8 mouse cellular contexts compared by ENCODE assay signal in genomic region chr12:99965203-99966115, GRCm38 (mm10). TPM values are rescaled to one million over a fixed set of nuclear protein-coding genes. Genes with fewer than 3 reads are reported as not detected.
A peak's percentile ranks its signal among the peaks of the same experiment; 100 is the strongest.
DNase-seq lines count a peak whose midpoint lies in the region; ATAC-seq and TF ChIP-seq lines count a peak whose summit lies in the region.

No protein-coding gene starts in this region.

- no peaks in the 10 kb centered on the region for H3K36me3 ChIP-seq in spleen, adult 2 months (ENCODE audit: control insufficient read depth, insufficient read depth, low read length)
- H3K36me3 ChIP-seq in forebrain, postnatal 0 days (ENCODE audit: insufficient read depth), result no peaks in the 10 kb centered on the region
- H3K36me3 ChIP-seq in hindbrain, embryonic 15.5 days, result no peaks in the 10 kb centered on the region
- no peaks in the 10 kb centered on the region for H3K36me3 ChIP-seq in liver, embryonic 13.5 days
- no peaks in the 10 kb centered on the region for H3K36me3 ChIP-seq in myocyte (ENCODE audit: control insufficient read depth, insufficient read depth)

- WGBS in spleen, adult 2 months, result 1% methylated on average over 77 of the region's 77 CpGs
- under 1% methylated on average over 77 of the region's 77 CpGs for WGBS in forebrain, postnatal 0 days
- WGBS in hindbrain, embryonic 15.5 days, result under 1% methylated on average over 76 of the region's 77 CpGs
- WGBS in liver, embryonic 13.5 days (ENCODE audit: insufficient replicate concordance), result 1% methylated on average over 77 of the region's 77 CpGs

- H3K79me2 ChIP-seq in myocyte (ENCODE audit: control insufficient read depth, insufficient read depth), result no peaks in the 10 kb centered on the region

- peak; percentile 34; the same call in 1 of the 2 replicates for ATAC-seq in forebrain, postnatal 0 days
- ATAC-seq in hindbrain, embryonic 15.5 days (ENCODE audit: low FRiP score, low read depth), result peak; percentile 49
- ATAC-seq in liver, embryonic 13.5 days (ENCODE audit: low read depth), result peak; percentile 8; the same call in 1 of the 2 replicates

- H3K4me1 ChIP-seq in spleen, adult 2 months (ENCODE audit: control insufficient read depth, insufficient read depth, insufficient read length), result peaks cover 8% of the 10 kb centered on the region
- peaks cover 9% of the 10 kb centered on the region for H3K4me1 ChIP-seq in forebrain, postnatal 0 days (ENCODE audit: insufficient read depth)
- peaks cover 32% of the 10 kb centered on the region for H3K4me1 ChIP-seq in hindbrain, embryonic 15.5 days (replicated peaks)
- H3K4me1 ChIP-seq in liver, embryonic 13.5 days (replicated peaks), result peaks cover 17% of the 10 kb centered on the region

- peak in 1 of 2 experiments; percentile 17 for DNase-seq in spleen, adult 2 months (ENCODE audit: low read depth in 1 of 2, low spot score in 2 of 2)
- DNase-seq in spleen, postnatal 4 days (ENCODE audit: low spot score in 2 of 2), result no peak
- peak; percentile 61 for DNase-seq in brain, adult 2 months (ENCODE audit: low read depth, low spot score)
- peak; percentile 35 for DNase-seq in forebrain, postnatal 0 days
- DNase-seq in liver, embryonic 13.5 days, result no peak
- no peak for DNase-seq in c-Kit-positive CD71-positive TER-119-positive erythroid progenitor cells, embryonic 14.5 days (ENCODE audit: low spot score)

- H3ac ChIP-seq in myocyte (ENCODE audit: control insufficient read depth, insufficient read length), result peak overlapping the region; percentile 28

- no peaks in the 10 kb centered on the region for H3K9me3 ChIP-seq in forebrain, postnatal 0 days (ENCODE audit: low read length)
- H3K9me3 ChIP-seq in hindbrain, embryonic 15.5 days, result no peaks in the 10 kb centered on the region
- H3K9me3 ChIP-seq in liver, embryonic 13.5 days (replicated peaks), result no peaks in the 10 kb centered on the region

- no peaks in the 10 kb centered on the region; the same call in 1 of the 2 replicates for H3K27me3 ChIP-seq in spleen, adult 2 months (ENCODE audit: control insufficient read depth, insufficient read depth, low read length)
- H3K27me3 ChIP-seq in forebrain, postnatal 0 days (ENCODE audit: insufficient read depth, low read length), result peaks cover 50% of the 10 kb centered on the region
- peaks cover 72% of the 10 kb centered on the region for H3K27me3 ChIP-seq in hindbrain, embryonic 15.5 days
- H3K27me3 ChIP-seq in liver, embryonic 13.5 days, result peaks cover 76% of the 10 kb centered on the region
- H3K27me3 ChIP-seq in myocyte (ENCODE audit: control insufficient read depth, insufficient read depth, insufficient read length), result peaks cover 50% of the 10 kb centered on the region

- TF ChIP-seq CTCF in spleen, adult 2 months (IDR thresholded peaks at IDR 0.05; ENCODE audit: extremely low read depth, insufficient read depth, insufficient read length, insufficient replicate concordance), result no peak
- TF ChIP-seq CTCF in forebrain, postnatal 0 days (IDR thresholded peaks at IDR 0.05; ENCODE audit: low read depth), result no peak

- H3K4me2 ChIP-seq in forebrain, postnatal 0 days (ENCODE audit: low read depth), result peak overlapping the region; percentile 93
- peak overlapping the region; percentile 84 for H3K4me2 ChIP-seq in hindbrain, embryonic 15.5 days
- peak overlapping the region; percentile 66 for H3K4me2 ChIP-seq in liver, embryonic 13.5 days
- H3K4me2 ChIP-seq in myocyte (ENCODE audit: low read depth), result peak overlapping the region; percentile 65

- peak overlapping the region; percentile 61 for H3K4me3 ChIP-seq in spleen, adult 2 months (ENCODE audit: extremely low read depth, insufficient read depth, insufficient read length)
- H3K4me3 ChIP-seq in forebrain, postnatal 0 days (ENCODE audit: low read depth, low read length), result peak overlapping the region; percentile 52
- peak overlapping the region; percentile 49 for H3K4me3 ChIP-seq in hindbrain, embryonic 15.5 days
- H3K4me3 ChIP-seq in liver, embryonic 13.5 days (replicated peaks), result peak overlapping the region; percentile 46
- H3K4me3 ChIP-seq in myocyte, result peak overlapping the region; percentile 9

- TF ChIP-seq POLR2A in spleen, adult 2 months (IDR thresholded peaks at IDR 0.05; ENCODE audit: low read depth, low read length), result no peak
- TF ChIP-seq POLR2A in myocyte (IDR thresholded peaks at IDR 0.05; ENCODE audit: insufficient read length, low read depth), result no peak

- peak overlapping the region; percentile 52 for H3K9ac ChIP-seq in forebrain, postnatal 0 days
- H3K9ac ChIP-seq in hindbrain, embryonic 15.5 days, result peak overlapping the region; percentile 47
- H3K9ac ChIP-seq in liver, embryonic 13.5 days, result no peak overlapping the region

- no peak overlapping the region for H3K27ac ChIP-seq in spleen, adult 2 months (ENCODE audit: insufficient read depth, low read length)
- no peak overlapping the region for H3K27ac ChIP-seq in forebrain, postnatal 0 days (ENCODE audit: low read depth, low read length)
- no peak overlapping the region for H3K27ac ChIP-seq in hindbrain, embryonic 15.5 days (replicated peaks)
- no peak overlapping the region for H3K27ac ChIP-seq in liver, embryonic 13.5 days

TF ChIP-seq in myocyte, 11 proteins besides CTCF, POLR2A, EP300 and RAD21:
- TF ChIP-seq MYOG (IDR thresholded peaks at IDR 0.05; ENCODE audit: control insufficient read depth in 1 of 3, insufficient read depth in 1 of 3, insufficient read length in 2 of 3, low read depth in 2 of 3), result peak in 1 of 3 experiments; percentile 1
- no peak for TF ChIP-seq TCF3 (IDR thresholded peaks at IDR 0.05; ENCODE audit: insufficient read length, low read depth)

RNA-seq across cellular contexts. Expression of gene Kcnk13, which starts 1.2 kb away (rescaled TPM):
- polyA plus RNA-seq in spleen, adult 2 months (2012; rRNA removed), result 2.8 and 3.4 TPM in 2 replicates
- total RNA-seq in forebrain, postnatal 0 days (2014; rRNA removed), result 3.2 and 4.3 TPM in 2 replicates
- polyA plus RNA-seq in forebrain, postnatal 0 days (2015; fragmentation: Nextera tagmentation; extraction: Ambion mirVana), result 1.4 and 2.5 TPM in 2 replicates
- 1.0 and 1.1 TPM in 2 replicates for polyA plus RNA-seq in hindbrain, embryonic 15.5 days (2015; fragmentation: Nextera tagmentation; extraction: Ambion mirVana)
- 0.46 and 0.63 TPM in 2 replicates for polyA plus RNA-seq in liver, embryonic 13.5 days (2015; fragmentation: Nextera tagmentation; extraction: Ambion mirVana)
- polyA plus RNA-seq in myocyte (2012; fragmentation: generic; extraction: Trizol), result 1.8 TPM

Comparison
In these comparisons a context has a peak if more than half of its experiments do, and no peak if none do; other contexts are left out.
1. DNase-seq: peak in brain, adult 2 months (single experiment) and forebrain, postnatal 0 days (single experiment); none in spleen, postnatal 4 days (0 of 2), liver, embryonic 13.5 days (single experiment) and c-Kit-positive CD71-positive TER-119-positive erythroid progenitor cells, embryonic 14.5 days (single experiment).
2. H3K4me3 ChIP-seq: peak in every context shown above with its lines; median percentile 61 in spleen, adult 2 months; 52 in forebrain, postnatal 0 days; 49 in hindbrain, embryonic 15.5 days; 46 in liver, embryonic 13.5 days; 9 in myocyte.
3. Peak in every context shown above with its lines, with median percentiles within 50 percentile points of each other: ATAC-seq and H3K4me2 ChIP-seq.